Mouse (Mus musculus): ENCODE results near the gene Cpe. TPM values are rescaled to one million over a fixed set of nuclear protein-coding genes. Genes with fewer than 3 reads are reported as not detected.

The Cpe gene
- total and polyA plus RNA-seq, 3 experiments: not detected

GRCm38 (mm10) chr8:64644108-64645005 is 48.5 kb downstream of the Cpe start:
- H3K9me3 ChIP-seq (replicated peaks; ENCODE audit: insufficient read depth, low read length): no peaks in the 10 kb centered on the region
- no peak overlapping the region for H3K9ac ChIP-seq (ENCODE audit: control insufficient read depth, low read depth, low read length, poor library complexity, severe bottlenecking)
- no peak for DNase-seq (ENCODE audit: low read depth, low spot score)
- H3K27me3 ChIP-seq (ENCODE audit: control insufficient read depth in 1 of 2, insufficient read depth in 2 of 2, low read length in 2 of 2): no peaks in the 10 kb centered on the region
- TF ChIP-seq MXI1 (IDR thresholded peaks at IDR 0.05; ENCODE audit: low read depth, low read length) (no peak), E2F4 (IDR thresholded peaks at IDR 0.05; ENCODE audit: borderline replicate concordance, low read depth, low read length) (no peak), POLR2A (IDR thresholded peaks at IDR 0.05; ENCODE audit: control insufficient read depth in 1 of 2, insufficient read depth in 1 of 2, low read depth in 1 of 2, low read length in 2 of 2, poor library complexity in 1 of 2) (no peak), ZKSCAN1 (IDR thresholded peaks at IDR 0.05; ENCODE audit: low read depth, low read length) (no peak)
- H3K4me3 ChIP-seq (ENCODE audit: control insufficient read depth in 1 of 2, insufficient read depth in 1 of 2, low read depth in 2 of 2, low read length in 2 of 2): no peak overlapping the region
- no peak overlapping the region for H3K27ac ChIP-seq (ENCODE audit: control insufficient read depth, low read depth, low read length)
- no peaks in the 10 kb centered on the region for H3K4me1 ChIP-seq (ENCODE audit: control insufficient read depth in 1 of 2, insufficient read depth in 2 of 2, low read length in 2 of 2)
- no peaks in the 10 kb centered on the region for H3K36me3 ChIP-seq (ENCODE audit: control insufficient read depth in 1 of 2, insufficient read depth in 2 of 2, low read length in 2 of 2)
- no peaks in the 10 kb centered on the region for H3K79me2 ChIP-seq (ENCODE audit: control insufficient read depth, insufficient read depth, low read length, poor library complexity)

GRCm38 (mm10) chr8:64643382-64643781 is 49.5 kb downstream of the Cpe start:
- no peak for TF ChIP-seq UBTF (IDR thresholded peaks at IDR 0.05; ENCODE audit: borderline replicate concordance, insufficient read depth, low read depth, low read length)
- TF ChIP-seq NELFE (IDR thresholded peaks at IDR 0.05; ENCODE audit: low read depth, low read length): no peak
- TF ChIP-seq GATA1 (IDR thresholded peaks at IDR 0.05; ENCODE audit: low read depth, low read length): no peak
- TF ChIP-seq MEF2A (IDR thresholded peaks at IDR 0.05; ENCODE audit: extremely low read depth, insufficient replicate concordance, low read depth, low read length, poor library complexity, severe bottlenecking): no peak
- no peak for TF ChIP-seq CHD1 (IDR thresholded peaks at IDR 0.05; ENCODE audit: low read depth, low read length)
- no peak for TF ChIP-seq KAT2A (conservative IDR thresholded peaks at IDR 0.05; ENCODE audit: low read depth, low read length)
- no peak for TF ChIP-seq RAD21 (IDR thresholded peaks at IDR 0.05; ENCODE audit: low read depth, low read length)
- no peak for TF ChIP-seq MAFK (IDR thresholded peaks at IDR 0.05; ENCODE audit: borderline replicate concordance, low read depth, low read length)
- TF ChIP-seq ZC3H11A (IDR thresholded peaks at IDR 0.05; ENCODE audit: low read depth, low read length): no peak
- no peak for TF ChIP-seq SMC3 (IDR thresholded peaks at IDR 0.05; ENCODE audit: low read depth, low read length)
- no peak for TF ChIP-seq MAZ (IDR thresholded peaks at IDR 0.05; ENCODE audit: low read depth, low read length)
- TF ChIP-seq ZNF384 (IDR thresholded peaks at IDR 0.05; ENCODE audit: low read depth, low read length): no peak
- TF ChIP-seq MYB (IDR thresholded peaks at IDR 0.05; ENCODE audit: low read depth, low read length): no peak
- TF ChIP-seq NRF1 (IDR thresholded peaks at IDR 0.05; ENCODE audit: insufficient read depth, low read depth, low read length, poor library complexity, severe bottlenecking): no peak
- no peak for TF ChIP-seq USF1 (IDR thresholded peaks at IDR 0.05; ENCODE audit: low read depth, low read length)
- TF ChIP-seq POLR2AphosphoS5 (IDR thresholded peaks at IDR 0.05; ENCODE audit: borderline replicate concordance, low read depth, low read length): no peak
- TF ChIP-seq POLR2AphosphoS2 (IDR thresholded peaks at IDR 0.05; ENCODE audit: low read length): no peak
- no peak for TF ChIP-seq RCOR1 (IDR thresholded peaks at IDR 0.05; ENCODE audit: low read depth, low read length)
- TF ChIP-seq HCFC1 (IDR thresholded peaks at IDR 0.05; ENCODE audit: low read depth, low read length): no peak
- no peak for TF ChIP-seq TBP (IDR thresholded peaks at IDR 0.05; ENCODE audit: low read depth, low read length)

More at GRCm38 (mm10) chr8:64643382-64643781, 49.5 kb downstream of the Cpe start:
- Histone ChIP-seq H3K27ac (ENCODE audit: control insufficient read depth, low read depth, low read length) (no peak overlapping the region), H3K9ac (ENCODE audit: control insufficient read depth, low read depth, low read length, poor library complexity, severe bottlenecking) (no peak overlapping the region), H3K4me1 (ENCODE audit: control insufficient read depth in 1 of 2, insufficient read depth in 2 of 2, low read length in 2 of 2) (no peaks in the 10 kb centered on the region), H3K79me2 (ENCODE audit: control insufficient read depth, insufficient read depth, low read length, poor library complexity) (no peaks in the 10 kb centered on the region), H3K36me3 (ENCODE audit: control insufficient read depth in 1 of 2, insufficient read depth in 2 of 2, low read length in 2 of 2) (no peaks in the 10 kb centered on the region), H3K27me3 (ENCODE audit: control insufficient read depth in 1 of 2, insufficient read depth in 2 of 2, low read length in 2 of 2) (no peaks in the 10 kb centered on the region), H3K4me3 (ENCODE audit: control insufficient read depth in 1 of 2, insufficient read depth in 1 of 2, low read depth in 2 of 2, low read length in 2 of 2) (no peak overlapping the region), H3K9me3 (replicated peaks; ENCODE audit: insufficient read depth, low read length) (no peaks in the 10 kb centered on the region)
- no peak for DNase-seq (ENCODE audit: low read depth, low spot score)

All from MEL (cell line).